Mouse (Mus musculus): ENCODE data around the gene Atp6v0a1. TPM values are rescaled to one million over a fixed set of nuclear protein-coding genes. Genes with fewer than 3 reads are reported as not detected.

Gene Atp6v0a1
- polyA plus RNA-seq, 1 experiment = 43.7 TPM

DNA sequence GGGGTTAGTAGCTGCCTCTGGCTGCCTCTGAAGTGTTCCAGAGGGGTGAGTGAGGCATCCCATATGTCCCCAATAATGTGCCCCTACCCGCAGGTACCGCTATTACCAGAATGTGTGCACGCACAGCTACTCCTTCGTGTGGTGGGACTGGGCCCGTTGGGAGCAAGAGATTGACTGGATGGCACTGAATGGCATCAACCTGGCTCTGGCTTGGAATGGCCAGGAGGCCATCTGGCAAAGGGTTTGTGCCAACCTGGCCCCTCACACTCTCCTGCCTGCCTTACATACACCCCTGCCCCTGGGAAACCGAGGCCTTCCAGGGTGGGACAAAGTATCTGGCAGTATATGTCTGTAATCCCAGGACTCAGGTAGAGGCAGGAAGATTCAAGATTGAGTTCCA, 61.7 kb downstream of the Atp6v0a1 start:
- Histone ChIP-seq H3K27ac (ENCODE audit: insufficient read depth, low read length) (no peak overlapping the region), H3K4me3 (ENCODE audit: insufficient read depth, low read length) (peak overlapping the region; percentile 51; the same call in 1 of the 2 replicates), H3K4me1 (ENCODE audit: control insufficient read depth, insufficient read depth, low read length) (no peaks in the 10 kb centered on the region; the same call in 1 of the 2 replicates)
- TF ChIP-seq CTCF (IDR thresholded peaks at IDR 0.05; ENCODE audit: borderline replicate concordance, insufficient read depth, low read length) = no peak
- TF ChIP-seq POLR2A (IDR thresholded peaks at IDR 0.05; ENCODE audit: low read depth, low read length) = no peak

DNA sequence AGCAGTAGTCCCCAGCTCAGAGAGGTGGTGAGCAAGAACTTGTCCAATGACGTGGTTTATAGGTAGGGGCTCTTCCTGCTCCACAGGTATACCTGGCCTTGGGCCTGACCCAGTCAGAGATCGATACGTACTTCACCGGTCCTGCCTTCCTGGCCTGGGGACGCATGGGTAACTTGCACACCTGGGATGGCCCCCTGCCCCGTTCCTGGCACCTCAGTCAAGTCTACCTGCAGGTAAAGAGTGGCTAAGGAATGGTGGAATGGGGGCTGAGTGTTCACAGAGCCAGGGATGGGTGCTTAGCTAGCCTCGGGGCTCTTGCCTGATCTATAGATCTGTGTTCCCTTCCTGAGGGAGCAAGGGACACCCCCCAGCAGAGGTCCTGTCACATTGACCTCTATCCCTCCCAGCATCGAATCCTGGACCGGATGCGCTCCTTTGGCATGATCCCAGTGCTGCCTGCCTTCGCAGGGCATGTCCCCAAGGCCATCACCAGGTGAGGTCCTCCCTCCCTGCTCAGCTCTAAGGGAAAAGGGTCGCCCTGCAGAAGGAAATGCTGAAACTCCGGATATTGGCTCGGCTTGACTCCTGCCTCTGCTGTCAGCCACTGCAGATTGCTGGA, 62.7 kb downstream of the Atp6v0a1 start:
- Histone ChIP-seq H3K4me3 (ENCODE audit: insufficient read depth, low read length) (no peak overlapping the region), H3K27ac (ENCODE audit: insufficient read depth, low read length) (no peak overlapping the region), H3K4me1 (ENCODE audit: control insufficient read depth, insufficient read depth, low read length) (no peaks in the 10 kb centered on the region; the same call in 1 of the 2 replicates)
- TF ChIP-seq POLR2A (IDR thresholded peaks at IDR 0.05; ENCODE audit: low read depth, low read length) (no peak), CTCF (IDR thresholded peaks at IDR 0.05; ENCODE audit: borderline replicate concordance, insufficient read depth, low read length) (no peak)

DNA sequence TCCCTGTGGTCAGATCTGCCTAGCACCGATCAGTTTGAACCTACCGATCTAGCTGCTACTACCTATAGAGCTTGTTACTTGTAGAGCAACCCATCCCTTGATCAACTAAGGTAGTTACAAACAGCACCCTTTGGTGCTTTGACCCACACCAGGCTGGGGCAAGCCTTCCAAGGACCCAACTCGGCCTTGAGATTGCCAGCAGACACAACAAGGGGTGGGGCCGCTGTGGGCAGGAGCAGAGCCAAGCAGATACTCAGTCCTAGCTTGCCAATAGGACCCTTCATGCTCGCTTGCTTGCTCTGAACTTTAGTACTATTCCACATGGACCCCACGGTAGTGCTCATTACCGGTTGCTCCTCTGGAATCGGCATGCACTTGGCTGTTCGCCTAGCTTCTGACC, 68.9 kb downstream of the Atp6v0a1 start, which contains the start of gene Hsd17b1:
Hsd17b1 (plus strand) TSS at position 291 of the 400 bp plus-strand sequence.
- H3K4me3 ChIP-seq (ENCODE audit: insufficient read depth, low read length) = no peak within 1 kb of the TSS
- H3K4me1 ChIP-seq (ENCODE audit: control insufficient read depth, insufficient read depth, low read length) = no peaks in the 10 kb centered on the region
- H3K27ac ChIP-seq (ENCODE audit: insufficient read depth, low read length) = no peak within 1 kb of the TSS
- no peak for TF ChIP-seq POLR2A (IDR thresholded peaks at IDR 0.05; ENCODE audit: low read depth, low read length)

DNA sequence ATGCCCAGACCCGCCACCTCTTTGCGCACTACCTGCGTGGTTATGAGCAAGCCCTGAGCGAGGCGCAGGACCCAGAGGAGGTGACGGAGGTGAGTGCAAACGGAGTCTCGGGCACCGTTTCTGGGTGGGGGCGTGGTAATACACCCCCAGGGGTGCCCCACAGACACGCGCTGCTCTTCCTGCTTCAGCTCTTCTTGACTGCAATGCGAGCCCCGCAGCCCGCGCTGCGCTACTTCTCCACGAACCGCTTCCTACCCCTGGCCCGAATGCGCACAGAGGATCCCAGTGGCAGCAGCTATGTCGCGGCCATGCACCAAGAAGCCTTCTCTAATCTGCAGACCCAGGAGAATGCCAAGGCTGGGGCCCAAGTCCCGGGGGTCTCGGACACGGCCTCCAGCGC, 70.5 kb downstream of the Atp6v0a1 start:
- Histone ChIP-seq H3K4me1 (ENCODE audit: control insufficient read depth, insufficient read depth, low read length) (no peaks in the 10 kb centered on the region; the same call in 1 of the 2 replicates), H3K27ac (ENCODE audit: insufficient read depth, low read length) (no peak overlapping the region), H3K4me3 (ENCODE audit: insufficient read depth, low read length) (no peak overlapping the region)
- TF ChIP-seq CTCF (IDR thresholded peaks at IDR 0.05; ENCODE audit: borderline replicate concordance, insufficient read depth, low read length) (no peak), POLR2A (IDR thresholded peaks at IDR 0.05; ENCODE audit: low read depth, low read length) (no peak)

DNA sequence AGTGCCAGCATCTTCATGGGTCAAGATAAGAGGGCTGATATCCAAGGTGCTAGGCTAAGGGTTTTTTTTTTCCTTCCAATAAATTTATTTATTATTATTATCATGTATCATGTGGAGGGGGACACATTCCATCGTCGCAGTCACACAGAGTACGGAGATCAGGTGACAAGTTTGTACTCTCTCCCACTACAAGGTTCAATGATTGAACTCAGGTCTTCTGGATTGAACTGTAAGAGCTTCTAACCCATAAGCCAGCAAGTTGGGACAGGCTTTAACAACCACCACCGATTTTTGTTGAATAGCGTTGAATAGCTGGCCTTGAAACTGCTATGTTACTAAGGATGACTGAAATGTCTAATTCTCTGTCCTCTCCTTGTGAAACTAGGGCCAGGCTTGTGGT, 71.2 kb downstream of the Atp6v0a1 start:
- no peak overlapping the region for H3K4me3 ChIP-seq (ENCODE audit: insufficient read depth, low read length)
- H3K4me1 ChIP-seq (ENCODE audit: control insufficient read depth, insufficient read depth, low read length) = no peaks in the 10 kb centered on the region; the same call in 1 of the 2 replicates
- no peak overlapping the region for H3K27ac ChIP-seq (ENCODE audit: insufficient read depth, low read length)
- TF ChIP-seq POLR2A (IDR thresholded peaks at IDR 0.05; ENCODE audit: low read depth, low read length) (no peak), CTCF (IDR thresholded peaks at IDR 0.05; ENCODE audit: borderline replicate concordance, insufficient read depth, low read length) (no peak)

DNA sequence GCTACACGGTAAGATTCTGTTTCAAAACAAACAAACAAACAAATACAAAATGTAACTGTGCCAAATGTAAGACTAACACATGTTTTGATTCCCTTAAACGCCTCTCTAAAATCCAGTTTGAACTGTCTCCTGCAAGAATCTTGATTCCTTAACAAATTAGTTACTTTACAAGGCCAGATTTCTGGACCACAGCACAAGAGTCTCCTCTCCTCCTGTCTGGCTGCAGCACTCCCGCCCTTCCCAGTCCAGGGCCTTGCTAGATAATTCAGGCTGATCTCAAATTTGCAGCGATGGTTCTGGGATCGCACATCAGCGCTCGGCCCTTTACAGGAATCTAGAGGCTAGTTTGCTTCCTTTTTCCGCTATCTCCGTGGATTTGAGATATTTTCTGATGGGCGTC, 72.4 kb downstream of the Atp6v0a1 start:
- Histone ChIP-seq H3K4me3 (ENCODE audit: insufficient read depth, low read length) (peak overlapping the region; percentile 44), H3K27ac (ENCODE audit: insufficient read depth, low read length) (peak overlapping the region; percentile 71), H3K4me1 (ENCODE audit: control insufficient read depth, insufficient read depth, low read length) (peaks cover 9% of the 10 kb centered on the region; the same call in 1 of the 2 replicates)
- no peak for TF ChIP-seq CTCF (IDR thresholded peaks at IDR 0.05; ENCODE audit: borderline replicate concordance, insufficient read depth, low read length)
- TF ChIP-seq POLR2A (IDR thresholded peaks at IDR 0.05; ENCODE audit: low read depth, low read length) = no peak

- H3K4me1 ChIP-seq (ENCODE audit: control insufficient read depth, insufficient read depth, low read length) = peaks cover 9% of the 10 kb centered on the region; the same call in 1 of the 2 replicates
- TF ChIP-seq CTCF (IDR thresholded peaks at IDR 0.05; ENCODE audit: borderline replicate concordance, insufficient read depth, low read length) (no peak), POLR2A (IDR thresholded peaks at IDR 0.05; ENCODE audit: low read depth, low read length) (peak; percentile 90)
- peak within 1 kb of the TSS; percentile 85 for H3K27ac ChIP-seq (ENCODE audit: insufficient read depth, low read length)
- peak within 1 kb of the TSS; percentile 85 for H3K4me3 ChIP-seq (ENCODE audit: insufficient read depth, low read length)
These were observed 73.2 kb downstream of the Atp6v0a1 start, which contains the start of gene Coasy for GRCm38 (mm10) chr11:101082208-101083082. Gene Coasy (plus strand): TSS chr11:101082565.

- no peak for TF ChIP-seq CTCF (IDR thresholded peaks at IDR 0.05; ENCODE audit: borderline replicate concordance, insufficient read depth, low read length)
- peak; percentile 22; the same call in 1 of the 2 replicates for TF ChIP-seq POLR2A (IDR thresholded peaks at IDR 0.05; ENCODE audit: low read depth, low read length)
- H3K27ac ChIP-seq (ENCODE audit: insufficient read depth, low read length) = peak overlapping the region; percentile 85; the same call in 1 of the 2 replicates
- H3K4me3 ChIP-seq (ENCODE audit: insufficient read depth, low read length) = peak overlapping the region; percentile 85
- peaks cover 13% of the 10 kb centered on the region for H3K4me1 ChIP-seq (ENCODE audit: control insufficient read depth, insufficient read depth, low read length)
These were observed 73.9 kb downstream of the Atp6v0a1 start for GRCm38 (mm10) chr11:101083083-101083697.

GRCm38 (mm10) chr11:101084246-101084645, 75.0 kb downstream of the Atp6v0a1 start:
- Histone ChIP-seq H3K27ac (ENCODE audit: insufficient read depth, low read length) (no peak overlapping the region), H3K4me3 (ENCODE audit: insufficient read depth, low read length) (no peak overlapping the region), H3K4me1 (ENCODE audit: control insufficient read depth, insufficient read depth, low read length) (peaks cover 14% of the 10 kb centered on the region)
- no peak for TF ChIP-seq POLR2A (IDR thresholded peaks at IDR 0.05; ENCODE audit: low read depth, low read length)
- TF ChIP-seq CTCF (IDR thresholded peaks at IDR 0.05; ENCODE audit: borderline replicate concordance, insufficient read depth, low read length) = no peak
